Mouse (Mus musculus): Measurements from ENCODE around the gene Camkmt.

Gene Camkmt

DNA sequence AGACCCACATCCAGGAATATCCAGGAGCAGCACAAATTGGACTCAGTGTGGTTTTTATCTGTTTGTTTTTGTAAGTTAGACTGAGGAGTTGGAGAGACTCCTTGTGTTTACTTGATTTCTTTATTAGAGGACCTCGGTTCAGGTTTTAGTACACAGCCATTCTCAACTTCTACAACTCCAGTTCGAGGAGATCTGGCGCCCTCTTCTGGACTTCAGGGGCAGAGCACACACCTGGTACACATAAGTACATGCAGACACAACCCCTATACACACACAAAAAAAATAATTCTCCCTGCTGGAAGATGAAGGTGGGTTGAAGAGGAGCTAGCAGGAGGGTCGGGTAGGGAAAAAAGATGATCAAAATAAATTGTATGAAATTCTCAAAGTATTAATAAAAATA, 379.4 kb downstream of the Camkmt start:
- no peak for DNase-seq

DNA sequence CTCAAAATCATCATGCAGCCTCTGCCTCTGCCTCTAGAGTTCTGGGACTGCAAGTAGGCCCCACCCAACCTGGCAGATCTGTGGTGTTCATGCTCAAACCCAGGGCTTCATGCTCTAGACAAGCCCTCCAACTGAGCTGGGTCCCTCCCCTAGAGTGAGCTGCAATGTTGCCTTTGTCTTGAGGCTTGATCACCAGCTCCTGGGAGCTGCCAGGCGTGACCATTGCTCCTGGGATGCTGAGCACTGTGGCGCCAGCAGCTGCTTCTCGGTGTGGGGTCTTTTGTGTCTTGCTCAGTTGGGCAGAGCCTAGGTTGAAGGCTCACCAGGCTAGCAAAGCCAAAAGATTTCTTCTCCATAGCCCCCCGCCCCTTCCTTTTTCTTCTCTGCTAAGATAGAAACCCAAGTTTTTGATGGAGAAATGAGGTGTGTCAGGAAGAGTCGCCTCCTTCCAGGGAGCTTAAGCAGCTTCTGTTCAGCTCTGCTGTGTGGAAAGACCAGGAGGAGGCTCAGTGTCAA, 382.4 kb downstream of the Camkmt start:
- no peak for DNase-seq

DNA sequence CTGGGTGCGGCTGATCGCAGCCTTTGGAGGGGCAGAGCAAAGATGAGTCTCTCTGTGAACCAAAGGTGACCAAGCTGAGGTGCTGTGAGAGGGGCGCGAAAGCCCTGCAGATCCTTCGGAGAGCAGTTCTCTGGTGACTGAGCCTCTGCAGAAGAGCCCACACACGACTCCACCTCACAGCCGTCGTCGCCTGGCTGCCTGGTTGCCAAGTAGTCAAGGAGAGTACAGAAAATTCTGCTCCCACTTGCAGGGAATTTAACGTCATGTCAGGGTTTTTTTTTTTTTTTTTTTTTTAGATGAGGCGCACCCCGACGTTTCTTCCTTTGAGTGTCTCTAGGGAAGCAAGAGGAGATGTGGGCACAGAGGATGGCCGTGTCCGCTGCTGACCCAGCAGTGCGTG, 382.9 kb downstream of the Camkmt start:
- no peak for DNase-seq

DNA sequence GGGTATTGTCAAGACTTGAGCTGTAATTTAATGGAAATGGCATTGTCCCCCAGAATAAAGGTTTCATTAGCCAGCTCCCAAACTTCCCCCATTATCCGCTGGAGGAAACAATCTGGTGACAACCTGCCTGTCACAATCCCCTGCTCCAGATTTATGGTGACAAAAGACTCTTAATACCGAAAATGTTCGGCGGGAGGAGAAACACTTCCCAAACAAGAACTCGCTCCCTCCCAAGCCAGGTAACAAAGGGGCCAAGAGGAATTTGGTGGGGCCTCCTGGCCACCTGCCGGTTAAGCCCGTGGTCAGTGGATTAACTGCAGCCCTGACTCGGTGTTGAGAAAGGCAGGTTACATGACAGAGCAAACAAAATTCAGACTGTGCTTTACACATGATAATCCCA, 383.5 kb downstream of the Camkmt start:
- no peak for DNase-seq

DNA sequence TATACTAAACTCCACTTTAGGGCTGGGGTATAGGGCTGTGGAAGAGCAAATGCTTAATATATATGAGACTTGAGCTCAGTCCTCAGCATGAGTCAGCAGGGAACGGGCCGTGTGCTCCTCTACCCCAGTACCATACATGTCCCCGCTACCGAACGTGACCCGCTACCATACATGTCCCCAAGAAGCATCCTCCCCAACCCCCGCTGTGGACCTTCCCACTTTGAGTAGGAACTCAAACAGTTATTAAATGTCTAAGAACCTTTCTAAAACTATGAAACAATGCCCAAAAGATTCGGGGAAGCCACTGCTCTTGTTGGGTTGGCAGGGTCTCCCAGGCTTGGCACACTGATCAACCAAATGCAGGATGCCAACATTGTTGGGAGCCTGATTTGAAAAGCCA, 390.9 kb downstream of the Camkmt start:
- no peak for DNase-seq

DNA sequence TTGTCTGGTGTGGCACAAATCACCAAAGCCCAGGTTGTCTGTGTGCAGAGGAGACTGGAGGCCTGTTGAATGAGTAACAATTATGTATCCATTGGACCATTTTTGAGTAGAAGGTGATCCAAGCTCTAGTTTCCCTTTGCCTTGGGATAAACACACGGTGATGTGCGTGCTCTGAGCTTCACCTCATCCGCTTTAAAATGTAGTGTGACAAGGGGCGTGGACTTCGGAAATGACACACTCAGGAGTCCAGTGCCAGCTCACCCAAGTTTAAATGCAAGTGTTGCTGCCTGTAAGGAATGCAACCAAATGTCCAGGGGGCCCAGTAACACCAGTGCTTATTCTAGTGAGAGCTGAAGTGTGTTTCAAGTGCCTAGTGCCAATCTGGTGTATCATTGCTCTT, 392.7 kb downstream of the Camkmt start:
- no peak for DNase-seq

DNA sequence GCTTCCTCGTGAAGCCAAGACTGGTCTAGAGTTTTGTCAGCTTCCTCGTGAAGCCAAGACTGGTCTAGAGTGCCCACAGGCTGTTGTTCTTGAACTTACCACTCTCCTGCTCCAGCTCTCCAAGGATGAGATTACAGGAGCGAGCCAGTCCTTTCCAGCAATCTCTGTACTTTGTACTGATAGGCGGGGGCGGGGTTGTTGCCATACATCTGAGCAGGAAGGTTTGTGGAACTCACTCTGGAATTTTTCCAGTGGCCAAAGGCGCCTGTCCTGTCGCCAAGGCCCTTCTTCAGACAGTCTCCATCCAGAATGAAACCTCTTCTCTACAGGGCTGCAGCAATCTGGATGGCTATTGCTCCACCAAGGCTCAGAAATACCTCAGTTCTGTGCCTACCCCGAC, 393.7 kb downstream of the Camkmt start:
- DNase-seq: no peak

DNA sequence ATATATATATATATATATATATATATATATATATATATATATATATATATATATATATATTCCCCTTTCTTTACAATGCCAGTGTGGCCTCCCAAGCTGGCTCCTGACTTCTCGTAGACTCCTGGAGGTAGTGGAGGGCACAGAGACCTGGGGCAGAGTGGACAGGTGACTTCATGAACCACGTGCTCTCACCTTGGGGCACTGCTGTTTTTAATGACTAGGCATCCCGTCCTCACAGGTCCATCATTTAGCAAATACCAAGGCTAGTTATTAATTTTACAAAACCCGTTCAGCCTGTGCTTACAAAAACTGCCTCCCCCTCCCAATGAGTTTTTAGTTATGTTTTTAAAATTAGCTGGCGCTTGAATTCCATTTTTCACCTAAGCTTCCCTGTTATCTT, 394.2 kb downstream of the Camkmt start:
- no peak for DNase-seq

DNA sequence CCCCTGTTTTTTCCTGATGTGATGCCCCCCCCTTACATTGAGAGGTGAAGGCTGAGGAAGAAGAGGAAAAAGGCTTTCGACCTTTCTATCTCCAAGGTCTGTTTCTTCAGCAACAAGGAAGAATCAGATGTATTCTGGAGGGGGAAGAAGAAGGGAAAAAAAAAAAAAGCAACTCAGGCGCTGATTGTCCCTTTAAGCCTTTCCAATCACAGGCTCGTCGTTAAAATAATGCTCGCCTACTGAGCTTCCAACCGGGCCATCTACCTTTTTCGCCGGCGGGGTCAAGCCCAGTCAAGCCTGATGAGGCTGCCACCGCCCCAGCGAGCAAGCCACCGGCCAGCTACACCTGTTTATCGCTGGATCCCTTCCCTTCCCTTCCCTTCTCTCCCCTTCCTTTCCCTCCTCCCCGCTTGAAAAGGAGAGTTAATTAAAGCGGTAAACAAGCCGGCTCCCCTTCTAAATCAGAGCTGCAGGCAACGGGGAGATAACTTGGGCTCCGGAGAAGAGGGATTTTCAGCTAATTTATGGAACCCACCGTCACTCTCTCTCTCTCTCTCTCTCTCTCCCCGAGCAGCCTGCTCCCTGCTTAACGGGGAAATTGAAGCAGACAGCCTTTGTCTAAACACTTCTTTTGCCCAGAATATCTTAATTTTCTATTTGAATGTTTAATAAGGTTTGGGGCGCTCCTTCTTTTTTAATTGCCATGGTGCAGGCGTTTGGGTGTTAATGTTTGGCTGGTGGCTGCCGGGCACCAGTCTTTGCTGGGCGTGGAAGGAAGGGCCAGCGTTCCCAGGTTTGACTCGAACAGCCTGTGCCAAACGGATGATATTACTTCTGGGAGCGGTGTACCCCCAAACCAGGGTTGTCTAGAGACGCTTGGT, 395.0 kb downstream of the Camkmt start:
- no peak for DNase-seq

DNA sequence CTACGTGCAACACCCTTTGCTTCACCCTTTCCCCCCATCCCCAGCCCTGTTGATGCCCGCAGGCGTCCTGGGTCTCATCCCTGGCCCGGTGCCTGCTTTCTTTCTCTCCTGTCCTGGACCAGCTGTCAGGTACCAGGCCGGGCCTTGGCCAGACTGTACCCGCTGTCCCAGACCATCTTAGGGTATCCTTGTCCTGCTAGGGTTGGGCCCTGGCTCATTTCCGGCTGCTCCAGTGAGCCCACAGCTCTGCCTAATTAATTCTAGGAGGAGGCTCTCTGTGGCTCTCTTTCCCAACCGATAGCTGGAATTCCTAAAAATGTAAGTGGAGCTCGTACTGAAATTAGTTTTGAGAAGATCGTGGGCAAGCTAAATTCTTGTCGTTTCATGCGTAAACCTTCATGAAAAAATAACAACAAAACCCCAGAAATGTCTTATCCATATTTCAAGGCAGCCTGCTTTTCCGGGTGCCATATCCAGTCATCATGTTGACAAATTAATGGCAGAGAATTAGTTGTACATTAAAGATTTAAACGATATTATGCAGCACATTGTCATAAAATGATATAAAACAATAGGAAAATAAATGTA, 395.7 kb downstream of the Camkmt start:
- DNase-seq: no peak

DNA sequence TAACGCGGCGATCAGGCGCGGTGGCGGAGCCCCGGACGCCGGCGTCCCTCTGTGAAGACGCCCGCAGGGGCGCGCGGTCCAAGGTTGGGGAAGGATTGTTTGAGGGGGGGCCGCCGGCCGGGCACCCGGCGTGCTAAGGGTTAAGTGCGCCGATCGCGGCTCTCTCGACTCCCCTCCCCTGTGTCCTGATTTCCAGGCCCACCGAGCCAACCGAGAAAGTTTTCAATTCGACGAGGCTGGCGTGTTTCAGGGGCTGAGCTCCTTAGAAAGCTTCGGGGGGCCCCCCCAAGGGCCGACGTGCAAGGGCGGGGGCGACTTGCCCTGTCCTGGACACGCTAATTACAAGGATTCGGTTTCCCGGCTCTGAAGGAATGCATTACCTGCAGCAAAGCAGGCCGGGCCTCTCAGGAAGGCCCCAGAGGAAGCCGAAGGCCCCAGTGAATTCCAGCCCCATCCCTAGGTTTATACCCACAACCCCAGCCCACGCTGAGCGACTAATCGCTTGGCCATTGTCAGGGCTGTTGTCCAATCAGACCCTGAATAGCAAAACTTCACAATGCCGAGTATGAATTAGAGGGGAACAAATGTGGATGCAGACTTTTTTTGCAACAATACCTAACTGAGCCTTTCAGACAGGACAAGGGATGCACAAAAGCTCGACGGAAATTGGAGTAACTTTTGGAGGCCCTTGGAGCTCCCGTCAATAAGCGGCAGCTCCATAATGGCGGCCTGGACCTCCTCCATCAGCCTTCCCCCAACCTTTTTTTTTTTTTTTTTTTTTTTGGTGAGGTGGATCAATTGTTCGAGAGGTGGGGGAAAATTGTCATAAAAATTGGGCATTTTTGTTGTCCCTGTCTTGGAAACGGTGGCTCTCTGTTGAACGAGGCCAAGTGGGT, 396.5 kb downstream of the Camkmt start:
- no peak for DNase-seq

DNA sequence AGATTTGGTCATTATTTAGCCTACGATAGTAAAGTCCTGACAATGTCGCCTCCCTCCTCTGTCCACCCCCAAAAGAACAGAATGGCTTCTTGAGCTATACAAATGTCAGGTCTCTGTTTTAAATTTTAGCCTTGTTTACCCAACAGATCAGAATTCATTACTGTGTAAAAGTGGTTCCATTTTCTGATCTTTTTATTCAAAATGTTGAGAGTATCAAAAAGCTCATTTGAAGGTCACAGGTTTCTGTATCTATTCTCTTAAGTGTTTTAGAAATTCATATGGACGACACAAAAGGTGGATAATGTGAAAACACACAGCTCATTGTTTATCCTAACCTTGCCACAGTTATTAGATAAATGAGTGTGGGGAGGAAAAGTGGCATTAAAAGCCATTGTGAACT, 397.2 kb downstream of the Camkmt start:
- DNase-seq: no peak

DNA sequence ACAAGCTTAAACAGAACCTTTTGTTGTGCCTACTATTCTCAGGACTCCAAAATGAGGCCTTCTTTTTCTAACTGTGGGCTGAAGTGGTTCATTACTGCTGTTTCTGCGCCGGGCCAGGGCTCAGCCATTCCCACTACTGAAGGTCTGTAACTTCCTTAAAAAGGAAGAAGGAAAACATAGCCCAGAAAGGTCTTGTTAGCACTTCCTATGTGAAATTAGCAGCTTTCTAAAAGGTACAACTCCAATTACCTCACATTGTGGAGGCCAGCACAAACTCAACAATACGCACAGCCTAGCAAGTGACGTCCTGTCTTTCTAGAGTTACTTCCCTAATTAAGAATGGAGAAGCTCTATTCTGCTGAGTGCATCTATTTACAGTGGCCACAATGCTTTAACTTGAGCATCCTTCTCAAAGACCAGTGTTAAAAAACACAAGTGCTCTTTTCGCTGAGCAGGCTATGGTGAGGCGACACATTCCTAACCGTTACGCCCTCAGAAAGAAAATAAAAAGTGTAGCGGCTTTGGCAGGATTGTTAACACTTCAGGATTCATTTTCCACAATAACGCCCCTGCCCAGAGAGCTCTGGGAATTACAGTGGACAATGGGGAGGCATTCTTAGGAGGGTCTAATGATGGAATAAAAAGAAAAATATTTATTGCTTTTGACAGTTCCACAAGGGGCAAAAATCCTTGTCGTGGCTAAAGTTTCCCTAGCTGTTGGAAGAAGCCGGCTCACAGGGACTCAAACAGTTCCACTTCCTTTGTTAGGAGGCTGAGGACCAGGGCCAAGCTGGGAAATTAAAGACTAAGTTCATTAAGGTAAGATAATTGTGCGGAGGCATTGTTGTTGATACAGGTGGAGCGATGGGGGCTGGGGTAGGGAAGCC, 398.5 kb downstream of the Camkmt start:
- no peak for DNase-seq

DNA sequence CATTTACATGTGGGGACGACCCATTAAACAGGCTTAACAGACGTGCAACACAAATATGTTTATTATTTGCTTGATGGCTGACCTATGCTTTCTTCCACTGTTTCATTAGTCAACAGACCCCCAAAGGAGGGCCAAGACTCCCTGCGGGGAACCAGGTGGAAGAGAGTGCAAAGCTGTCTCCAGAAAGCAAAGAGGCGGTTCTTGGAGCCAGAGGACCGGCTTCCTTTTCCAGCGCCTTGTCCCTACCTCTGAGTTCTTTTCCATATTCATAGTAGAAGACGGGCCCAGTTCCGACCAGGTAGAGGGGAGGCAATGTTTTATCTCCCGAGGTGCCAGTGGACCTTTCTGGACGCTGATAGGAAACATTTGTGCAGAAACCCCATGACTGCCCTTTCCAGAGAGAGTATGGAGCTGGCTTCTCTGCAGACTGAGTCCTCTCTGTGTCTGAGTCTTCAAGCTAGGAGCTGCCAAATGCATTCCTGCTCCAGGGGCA, 399.2 kb downstream of the Camkmt start:
- DNase-seq: no peak

DNA sequence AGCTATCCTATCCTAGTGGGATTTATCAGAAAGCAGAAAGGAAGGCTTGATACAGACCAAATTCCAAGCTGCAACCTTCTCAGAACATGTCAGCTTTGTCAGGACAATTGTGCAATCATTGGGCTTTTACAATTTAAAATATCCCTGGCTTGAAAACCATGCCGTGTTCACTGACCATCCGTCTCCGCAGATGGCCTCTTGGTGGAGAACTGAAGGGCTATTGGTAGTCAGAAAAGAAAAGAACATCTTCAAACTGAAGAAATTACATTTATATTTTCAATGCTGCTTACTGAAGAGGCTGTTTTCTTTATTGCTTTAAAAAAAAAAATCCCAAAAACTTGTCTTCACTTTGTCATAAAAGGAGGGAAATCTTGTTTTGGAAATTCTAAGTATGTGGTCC, 401.1 kb downstream of the Camkmt start:
- no peak for DNase-seq

DNA sequence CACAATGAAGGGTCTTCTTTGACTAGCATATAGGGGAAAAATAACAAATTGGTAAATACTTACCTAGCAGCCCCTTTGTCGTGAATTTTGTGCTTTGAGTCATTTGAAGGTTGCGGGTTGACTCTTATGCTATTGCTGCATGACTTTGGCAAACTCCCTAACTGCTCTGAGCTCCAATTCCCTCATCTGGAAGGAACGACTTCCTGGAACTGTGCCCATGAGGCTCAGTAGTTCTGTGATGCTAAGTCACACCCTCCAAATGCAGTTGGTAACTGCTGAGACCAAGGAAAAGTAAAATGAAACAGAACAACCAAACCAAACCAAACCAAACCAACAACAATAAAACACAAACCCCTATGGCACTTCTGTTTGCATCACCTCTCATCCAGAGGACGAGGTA, 403.2 kb downstream of the Camkmt start:
- DNase-seq: no peak

DNA sequence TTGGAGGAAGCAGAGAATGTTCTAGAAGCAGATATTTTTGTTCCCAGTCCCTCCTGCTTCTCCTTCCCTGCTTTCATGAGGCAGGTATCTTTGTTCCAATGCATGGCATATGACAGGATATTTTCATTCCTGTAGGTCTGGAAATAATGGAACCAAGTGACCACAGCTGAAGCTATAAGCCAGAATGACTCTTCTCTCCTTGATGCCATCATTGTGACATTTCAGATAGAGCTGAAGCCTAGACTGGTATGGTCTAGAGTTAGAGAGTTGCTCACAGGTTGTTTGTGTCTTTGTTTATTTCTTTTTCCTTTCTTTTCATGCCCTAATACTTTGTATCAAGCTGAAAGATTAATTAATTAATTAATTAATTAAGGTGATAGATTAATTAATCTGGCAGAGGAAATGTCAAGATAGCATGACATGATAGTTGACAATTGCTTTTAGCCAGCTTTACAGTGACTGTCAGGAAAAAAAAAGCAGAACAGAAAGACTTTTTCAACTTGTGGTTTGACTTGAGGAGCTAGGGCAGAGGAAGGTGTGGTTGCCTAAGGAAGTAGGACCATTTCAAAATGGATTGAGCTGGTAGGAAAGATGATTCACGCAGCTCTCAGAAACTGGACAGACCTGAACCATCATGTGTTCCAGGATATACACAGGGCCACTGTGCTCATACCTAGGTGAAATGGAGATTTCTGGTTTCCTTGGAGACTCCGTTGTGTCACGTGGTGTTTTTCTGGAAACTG, 404.8 kb downstream of the Camkmt start:
- DNase-seq: no peak

DNA sequence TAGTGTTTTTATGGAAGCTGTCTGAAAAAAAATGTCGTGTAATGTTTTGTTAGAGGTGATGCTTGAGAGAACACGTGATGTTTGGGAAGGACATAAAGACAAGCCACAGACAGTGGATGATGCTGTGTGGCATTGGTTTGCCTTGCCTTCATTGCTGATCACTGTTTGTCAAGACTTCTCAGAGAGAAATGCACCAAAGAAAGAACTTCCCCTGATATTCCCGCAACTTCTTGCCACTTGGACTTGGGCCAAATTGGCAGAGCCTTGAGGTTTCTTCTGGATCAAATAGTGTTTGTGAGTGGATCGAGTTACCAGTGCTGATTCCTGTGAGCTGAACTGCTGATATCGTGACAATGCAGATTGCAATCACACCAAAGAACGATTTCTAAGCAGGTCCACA, 405.5 kb downstream of the Camkmt start:
- no peak for DNase-seq

DNA sequence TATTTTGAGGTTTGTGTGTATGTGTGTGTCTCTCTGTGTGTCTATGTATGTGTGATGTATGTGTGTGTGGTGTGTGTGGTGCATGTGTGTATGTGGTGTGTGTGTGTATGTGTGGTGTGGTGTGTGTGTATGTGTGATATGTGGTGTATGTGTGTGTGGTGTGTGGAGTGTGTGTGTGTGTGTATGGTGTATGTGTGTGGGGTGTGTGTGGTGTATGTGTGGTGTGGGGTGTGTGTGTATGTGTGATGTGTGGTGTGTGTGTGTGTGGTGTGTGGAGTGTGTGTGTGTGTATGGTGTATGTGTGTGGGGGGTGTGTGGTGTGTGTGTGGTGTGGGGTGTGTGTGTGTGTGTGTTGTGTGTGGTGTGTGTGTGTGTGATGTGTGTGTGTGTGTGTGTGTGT, 414.5 kb downstream of the Camkmt start:
- DNase-seq: no peak

DNA sequence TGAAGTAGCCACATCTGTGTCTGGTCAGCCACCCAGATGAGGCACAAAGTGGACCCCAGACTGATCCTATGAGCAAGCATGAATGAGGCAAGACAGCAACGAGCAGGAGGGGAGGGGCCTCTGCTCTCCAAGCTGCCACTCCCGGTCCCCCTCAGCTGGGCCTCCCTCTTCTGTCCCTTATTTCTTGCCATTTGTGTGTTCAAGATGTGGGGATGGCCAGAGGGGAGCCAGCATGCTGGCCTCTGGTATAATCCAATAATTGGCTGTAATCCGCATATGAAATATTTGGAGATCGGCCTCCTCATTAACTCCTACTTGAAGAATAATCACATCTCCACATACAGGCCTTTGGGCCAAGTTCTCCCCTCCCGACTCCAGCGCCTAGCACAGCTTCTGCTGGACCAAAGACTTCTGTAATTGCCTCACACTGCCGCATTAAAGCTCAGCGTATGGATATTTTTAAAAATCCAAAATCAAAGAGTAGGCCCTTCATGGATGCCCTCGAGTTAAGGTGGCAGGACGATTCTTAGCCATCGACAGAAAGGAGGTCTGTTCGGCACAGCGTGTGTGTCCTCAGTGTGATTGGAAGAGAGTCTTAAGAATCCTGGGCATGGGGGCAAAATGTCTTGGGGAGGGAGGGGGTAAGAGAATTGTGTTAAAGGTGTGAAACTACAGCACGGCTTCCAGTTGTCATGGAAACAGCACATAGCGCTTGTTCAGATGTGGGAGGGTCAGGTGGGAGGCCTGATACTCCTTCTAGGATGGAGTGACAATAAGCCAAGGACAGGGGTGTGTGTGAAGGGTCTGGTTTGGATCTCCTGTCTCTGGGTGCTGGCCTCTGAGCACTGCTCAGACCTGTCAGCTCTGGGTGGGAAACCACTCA, 416.1 kb downstream of the Camkmt start:
- DNase-seq: no peak

All from kidney, postnatal 14 days (tissue).